Mouse (Mus musculus) adipose tissue, adult 10 weeks (tissue): ENCODE measurements around the gene Insl5. TPM values are rescaled to one million over a fixed set of nuclear protein-coding genes. Genes with fewer than 3 reads are reported as not detected.

ENCODE experiments used
- polyA plus RNA-seq: library from polyadenylated mRNA; stranded (reverse); fragments of 350-450 nt; fragmentation: Illumina TruSeq; extraction: RNeasy Lipid Tissue Mini Kit (QIAGEN cat#74804); gene quantifications from one replicate; pipeline ENCODE4 v1.2.3, GENCODE M21; 2014; ENCODE audit warnings: low read depth, low replicate concordance

Gene Insl5
- not detected for polyA plus RNA-seq

DNA sequence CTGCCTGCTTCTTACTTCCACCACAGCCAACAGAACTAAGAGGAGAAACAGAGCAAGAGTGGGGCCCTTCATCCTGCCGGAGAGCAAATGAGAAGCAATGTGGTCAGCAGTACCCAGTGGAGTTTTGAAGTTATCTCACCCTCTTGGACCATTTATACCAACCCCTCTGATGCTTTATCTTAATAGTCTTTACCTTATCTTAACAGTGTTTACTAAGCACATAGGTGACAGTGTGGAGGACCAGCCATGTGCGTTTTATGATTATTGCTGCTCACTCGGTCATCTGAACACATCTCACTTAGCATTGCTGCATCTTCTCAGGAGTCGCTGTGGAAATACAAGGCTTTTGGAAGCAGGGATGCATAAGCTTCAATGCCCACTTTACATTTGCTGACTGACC is at the start of gene Insl5:
Insl5 (minus strand) TSS at position 222 of the 400 bp plus-strand sequence.

DNA sequence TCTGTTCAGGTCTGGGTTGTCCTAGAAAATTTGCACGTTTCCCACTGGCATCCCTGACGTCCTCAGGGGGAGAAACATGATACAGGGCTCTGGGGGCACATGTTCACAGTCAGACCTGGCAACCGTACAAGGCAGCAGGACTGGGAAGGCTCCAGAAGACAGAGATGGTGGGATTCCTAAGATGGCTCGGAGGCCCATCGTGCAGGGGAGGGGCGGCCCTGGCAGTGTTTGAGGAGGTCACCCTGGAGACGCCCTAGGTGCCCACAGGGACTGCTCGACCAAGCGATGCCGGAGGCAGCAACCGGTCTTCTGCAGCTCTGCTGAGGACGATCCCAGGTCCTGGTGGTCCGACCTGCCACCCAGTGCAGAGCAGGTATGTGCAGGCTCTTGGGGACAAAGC is 48.2 kb downstream of the Insl5 start, which contains the start of gene Tctex1d1:
Tctex1d1 (plus strand) TSS at position 167 of the 400 bp plus-strand sequence.

Other genes with a start within 250 kb of the Insl5 start
- 4.6 TPM for gene Tctex1d1, start 48.2 kb downstream of the Insl5 start, polyA plus RNA-seq
- 26.7 TPM for gene Mier1, start 87.5 kb upstream of the Insl5 start, polyA plus RNA-seq
- gene Wdr78, start 87.7 kb upstream of the Insl5 start, polyA plus RNA-seq: 6.9 TPM
- gene Slc35d1, start 188.3 kb upstream of the Insl5 start, polyA plus RNA-seq: 5.8 TPM